Mouse (Mus musculus): ENCODE measurements around the gene Lpar1. TPM values are rescaled to one million over a fixed set of nuclear protein-coding genes. Genes with fewer than 3 reads are reported as not detected.

Gene Lpar1
- polyA plus RNA-seq, 1 experiment from 2014 or later: 36.4 TPM

DNA sequence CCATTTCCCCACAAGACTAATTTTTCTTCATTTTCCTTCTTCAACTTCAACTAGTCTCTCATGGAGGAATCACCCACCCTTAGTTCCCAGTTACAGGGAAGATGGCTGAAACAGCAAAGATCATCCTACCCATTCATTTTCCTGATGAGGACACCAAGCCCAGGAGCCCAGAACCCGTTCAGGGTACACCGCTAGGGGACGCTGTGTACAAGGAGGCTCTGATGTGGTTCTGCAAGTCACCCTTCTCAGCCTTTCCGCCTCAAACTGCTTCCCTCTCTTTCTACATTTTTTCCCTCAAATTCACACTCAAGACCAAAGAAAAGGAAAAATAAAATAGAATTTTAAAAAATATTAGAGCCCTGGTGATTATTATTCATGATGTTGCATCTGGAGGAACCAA, 1.9 kb downstream of the Lpar1 start:
- no peak for TF ChIP-seq EP300 (optimal IDR thresholded peaks at IDR 0.05)
- peak; percentile 97 for TF ChIP-seq CTCF (IDR thresholded peaks at IDR 0.05; ENCODE audit: low read depth)
- Histone ChIP-seq H3K27ac (replicated peaks) (peak overlapping the region; percentile 93), H3K27me3 (ENCODE audit: control insufficient read depth, insufficient read depth, low read length) (no peaks in the 10 kb centered on the region), H3K9me3 (ENCODE audit: control insufficient read depth, low read length) (no peaks in the 10 kb centered on the region), H3K4me1 (replicated peaks; ENCODE audit: control insufficient read depth, insufficient read depth) (peaks cover 3% of the 10 kb centered on the region; the same call in 1 of the 2 replicates), H3K36me3 (ENCODE audit: control insufficient read depth, insufficient read depth, low read length) (no peaks in the 10 kb centered on the region), H3K9ac (ENCODE audit: low read length) (peak overlapping the region; percentile 84), H3K4me3 (ENCODE audit: low read depth, low read length) (peak overlapping the region; percentile 77), H3K4me2 (replicated peaks; ENCODE audit: low read depth) (peak overlapping the region; percentile 93)
- ATAC-seq (ENCODE audit: low FRiP score, low TSS enrichment) (peak; percentile 37; the same call in 1 of the 2 replicates), DNase-seq (ENCODE audit: low spot score) (peak; percentile 91)
- 3% methylated on average over 4 of the region's 4 CpGs for WGBS

DNA sequence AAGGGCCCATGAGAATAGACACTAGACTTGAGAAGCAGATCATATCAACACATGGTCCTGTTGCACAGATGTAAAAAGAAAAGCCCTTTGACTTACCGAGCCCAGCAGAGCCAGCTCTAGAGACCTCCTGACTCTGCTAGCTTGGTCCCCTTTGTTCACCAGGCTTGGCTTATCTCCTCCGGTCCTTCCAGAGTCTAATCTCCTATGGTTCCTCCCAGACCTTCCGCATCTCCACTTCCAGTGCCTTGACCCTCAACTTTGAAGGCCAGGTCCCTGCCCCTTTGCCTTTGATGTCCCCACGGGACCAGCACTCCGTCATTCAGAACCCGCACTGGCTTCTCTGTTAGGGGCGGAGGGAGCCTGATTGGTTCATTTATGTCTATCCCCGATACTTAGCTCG, 6.0 kb downstream of the Lpar1 start:
- ATAC-seq (ENCODE audit: low FRiP score, low TSS enrichment): no peak
- 0 out of 2 replicates have a peak overlapping the region, but pooled peaks have one; percentile 3 for H3K27ac ChIP-seq (replicated peaks)

GRCm38 (mm10) chr4:58547273-58547565, 6.5 kb downstream of the Lpar1 start:
- Histone ChIP-seq H3K36me3 (ENCODE audit: control insufficient read depth, insufficient read depth, low read length) (0 out of 2 replicates have a peak, but pooled peaks cover 3% of the 10 kb centered on the region), H3K9me3 (ENCODE audit: control insufficient read depth, low read length) (no peaks in the 10 kb centered on the region), H3K27ac (replicated peaks) (no peak overlapping the region), H3K27me3 (ENCODE audit: control insufficient read depth, insufficient read depth, low read length) (no peaks in the 10 kb centered on the region), H3K4me3 (ENCODE audit: low read depth, low read length) (no peak overlapping the region), H3K4me1 (replicated peaks; ENCODE audit: control insufficient read depth, insufficient read depth) (peaks cover 11% of the 10 kb centered on the region), H3K4me2 (replicated peaks; ENCODE audit: low read depth) (no peak overlapping the region), H3K9ac (ENCODE audit: low read length) (no peak overlapping the region)
- ATAC-seq (ENCODE audit: low FRiP score, low TSS enrichment) (no peak), DNase-seq (ENCODE audit: low spot score) (no peak)
- 30% methylated on average over 4 of the region's 4 CpGs for WGBS
- TF ChIP-seq EP300 (optimal IDR thresholded peaks at IDR 0.05) (no peak), CTCF (IDR thresholded peaks at IDR 0.05; ENCODE audit: low read depth) (no peak; the same call in 1 of the 2 replicates)

More for the DNA sequence above, 6.0 kb downstream of the Lpar1 start:
- Histone ChIP-seq H3K9me3 (ENCODE audit: control insufficient read depth, low read length) (no peaks in the 10 kb centered on the region), H3K36me3 (ENCODE audit: control insufficient read depth, insufficient read depth, low read length) (0 out of 2 replicates have a peak, but pooled peaks cover under 1% of the 10 kb centered on the region), H3K9ac (ENCODE audit: low read length) (no peak overlapping the region), H3K4me3 (ENCODE audit: low read depth, low read length) (no peak overlapping the region), H3K4me2 (replicated peaks; ENCODE audit: low read depth) (no peak overlapping the region), H3K4me1 (replicated peaks; ENCODE audit: control insufficient read depth, insufficient read depth) (peaks cover 11% of the 10 kb centered on the region), H3K27me3 (ENCODE audit: control insufficient read depth, insufficient read depth, low read length) (no peaks in the 10 kb centered on the region)
- TF ChIP-seq CTCF (IDR thresholded peaks at IDR 0.05; ENCODE audit: low read depth) (no peak), EP300 (optimal IDR thresholded peaks at IDR 0.05) (no peak)
- WGBS: 78% methylated on average over 9 of the region's 9 CpGs
- DNase-seq (ENCODE audit: low spot score): no peak

- Histone ChIP-seq H3K27me3 (ENCODE audit: control insufficient read depth, insufficient read depth, low read length) (no peaks in the 10 kb centered on the region), H3K4me1 (replicated peaks; ENCODE audit: control insufficient read depth, insufficient read depth) (peaks cover 11% of the 10 kb centered on the region), H3K4me3 (ENCODE audit: low read depth, low read length) (no peak overlapping the region), H3K36me3 (ENCODE audit: control insufficient read depth, insufficient read depth, low read length) (0 out of 2 replicates have a peak, but pooled peaks cover 3% of the 10 kb centered on the region), H3K4me2 (replicated peaks; ENCODE audit: low read depth) (no peak overlapping the region; the same call in 1 of the 2 replicates), H3K9me3 (ENCODE audit: control insufficient read depth, low read length) (no peaks in the 10 kb centered on the region), H3K27ac (replicated peaks) (peak overlapping the region; percentile 75), H3K9ac (ENCODE audit: low read length) (0 out of 2 replicates have a peak overlapping the region, but pooled peaks have one; percentile 4)
- TF ChIP-seq EP300 (optimal IDR thresholded peaks at IDR 0.05) (no peak), CTCF (IDR thresholded peaks at IDR 0.05; ENCODE audit: low read depth) (0 out of 2 replicates have a peak, but pooled peaks have one; percentile 9)
- WGBS: 22% methylated on average over 11 of the region's 11 CpGs
- ATAC-seq (ENCODE audit: low FRiP score, low TSS enrichment) (peak; percentile 27; the same call in 1 of the 2 replicates), DNase-seq (ENCODE audit: low spot score) (peak; percentile 38)
Measured at GRCm38 (mm10) chr4:58546441-58547272, 7.0 kb downstream of the Lpar1 start.

DNA sequence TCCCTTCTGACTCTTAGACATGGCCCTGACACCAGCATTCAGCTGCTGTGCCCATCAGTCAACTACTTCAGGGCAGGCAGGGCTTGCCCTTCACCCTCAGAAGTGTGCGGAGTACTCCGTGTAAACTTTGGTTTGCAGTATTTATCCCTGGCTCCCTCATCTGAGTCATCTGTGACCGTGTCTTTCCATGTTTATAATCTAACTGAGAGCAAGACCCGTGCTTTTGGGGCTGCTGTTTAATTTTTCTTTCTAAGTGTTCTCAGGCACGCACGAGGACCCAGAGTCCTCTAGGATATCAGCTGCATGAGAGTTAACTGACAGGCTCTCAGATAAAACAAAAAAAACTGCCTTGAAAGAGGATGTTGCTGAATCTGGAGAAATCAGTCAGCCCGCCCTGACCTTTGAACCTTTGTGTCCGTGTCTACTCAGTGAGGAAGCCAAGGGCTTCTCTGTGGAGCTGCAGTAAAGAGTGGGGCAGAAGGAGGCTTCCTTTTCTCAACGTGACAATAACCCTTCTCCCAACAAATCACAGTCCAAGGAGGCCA, 7.7 kb downstream of the Lpar1 start:
- Histone ChIP-seq H3K4me1 (replicated peaks; ENCODE audit: control insufficient read depth, insufficient read depth) (peaks cover 11% of the 10 kb centered on the region), H3K4me3 (ENCODE audit: low read depth, low read length) (no peak overlapping the region), H3K4me2 (replicated peaks; ENCODE audit: low read depth) (no peak overlapping the region), H3K9ac (ENCODE audit: low read length) (0 out of 2 replicates have a peak overlapping the region, but pooled peaks have one; percentile 4), H3K27me3 (ENCODE audit: control insufficient read depth, insufficient read depth, low read length) (no peaks in the 10 kb centered on the region), H3K9me3 (ENCODE audit: control insufficient read depth, low read length) (no peaks in the 10 kb centered on the region), H3K36me3 (ENCODE audit: control insufficient read depth, insufficient read depth, low read length) (0 out of 2 replicates have a peak, but pooled peaks cover 3% of the 10 kb centered on the region), H3K27ac (replicated peaks) (peak overlapping the region; percentile 75)
- no peak for TF ChIP-seq EP300 (optimal IDR thresholded peaks at IDR 0.05)
- TF ChIP-seq CTCF (IDR thresholded peaks at IDR 0.05; ENCODE audit: low read depth): no peak
- WGBS: 15% methylated on average over 9 of the region's 9 CpGs
- ATAC-seq (ENCODE audit: low FRiP score, low TSS enrichment) (peak; percentile 74), DNase-seq (ENCODE audit: low spot score) (no peak)
